Mouse (Mus musculus) limb, embryonic 15.5 days (tissue): ENCODE measurements at regions not wholly inside any gene's neighbourhood (a gene's known extent, or its start where the extent isn't known, plus 50 kb on each side); places are given as distances from the start of the nearest gene placed in this dataset.

Experiments
- ATAC-seq: fragments of 200-750 bp; cut with Nextera tagmentation; 2 replicates; pipeline ENCODE4 v1.8.0; 2017; ENCODE audit warnings: low read depth, moderate TSS enrichment; ENCODE audit not compliant: insufficient number of reproducible peaks, low FRiP score, low TSS enrichment
- H3K27ac ChIP-seq: fragments of 300-500 bp; sonication (generic); 2 replicates; pipeline ENCODE4 v1.5.1; 2015; ENCODE audit warnings: moderate library complexity, mild to moderate bottlenecking, inconsistent platforms
- H3K27me3 ChIP-seq: fragments of 300-500 bp; sonication (generic); 2 replicates; pipeline ENCODE4 v1.6.1; 2015; ENCODE audit warnings: inconsistent platforms
- H3K36me3 ChIP-seq: fragments of 300-500 bp; sonication (generic); 2 replicates; pipeline ENCODE4 v1.6.1; 2015; ENCODE audit warnings: inconsistent platforms
- H3K4me1 ChIP-seq: fragments of 300-500 bp; sonication (generic); 2 replicates; pipeline ENCODE4 v1.6.1; 2015; ENCODE audit warnings: inconsistent platforms
- H3K4me2 ChIP-seq: fragments of 300-500 bp; sonication (generic); 2 replicates; pipeline ENCODE4 v1.6.1; 2015; ENCODE audit warnings: mild to moderate bottlenecking, inconsistent platforms
- H3K4me3 ChIP-seq: fragments of 300-500 bp; sonication (generic); 2 replicates; pipeline ENCODE4 v1.5.1; 2015; ENCODE audit warnings: mild to moderate bottlenecking, inconsistent platforms
- H3K9ac ChIP-seq: fragments of 300-500 bp; sonication (generic); 2 replicates; pipeline ENCODE4 v1.6.1; 2015; ENCODE audit warnings: inconsistent platforms
- H3K9me3 ChIP-seq: fragments of 300-500 bp; sonication (generic); 2 replicates; pipeline ENCODE4 v1.6.1; 2016; ENCODE audit warnings: inconsistent platforms
- WGBS: fragments of 180-500 bp; shearing (Covaris S2); methylation state at CpG from one replicate; pipeline ENCODE4 v1.1.7; 2015; 5-methylcytosine and 5-hydroxymethylcytosine counted together

- Histone ChIP-seq H3K36me3 (no peaks in the 10 kb centered on the region), H3K4me1 (no peaks in the 10 kb centered on the region), H3K4me2 (no peak overlapping the region), H3K9me3 (no peaks in the 10 kb centered on the region), H3K27ac (no peak overlapping the region), H3K9ac (no peak overlapping the region), H3K27me3 (no peaks in the 10 kb centered on the region), H3K4me3 (no peak overlapping the region)
- ATAC-seq: no peak
- 74% methylated on average over 6 of the region's 6 CpGs for WGBS
Measured at GRCm38 (mm10) chr1:47448737-47449489, 556.3 kb upstream of the Slc39a10 start.

DNA sequence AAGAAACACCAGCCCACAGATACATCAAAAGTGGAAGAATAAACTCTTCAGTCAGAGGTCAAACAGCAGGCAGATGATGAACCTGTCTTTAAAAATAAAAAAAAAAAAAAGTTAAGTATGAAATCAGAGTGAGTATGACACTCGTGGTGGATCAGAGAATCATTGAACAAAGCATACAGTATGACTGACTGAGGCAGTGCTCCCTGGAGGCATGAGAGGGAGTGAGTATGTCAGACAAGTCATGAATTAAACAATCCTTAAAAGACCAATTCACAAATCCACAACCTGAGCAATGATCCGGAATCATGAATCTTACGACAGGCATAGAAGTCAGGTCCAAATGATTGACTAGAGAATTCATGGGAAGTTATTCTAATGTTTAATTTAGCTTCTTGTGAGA is 555.4 kb upstream of the Slc39a10 start:
- H3K36me3 ChIP-seq: no peaks in the 10 kb centered on the region
- 80% methylated on average over 3 of the region's 3 CpGs for WGBS
- H3K4me1 ChIP-seq: no peaks in the 10 kb centered on the region
- no peak overlapping the region for H3K27ac ChIP-seq
- H3K9me3 ChIP-seq: no peaks in the 10 kb centered on the region
- no peak overlapping the region for H3K4me2 ChIP-seq
- ATAC-seq: no peak
- no peaks in the 10 kb centered on the region for H3K27me3 ChIP-seq
- H3K9ac ChIP-seq: no peak overlapping the region
- no peak overlapping the region for H3K4me3 ChIP-seq

DNA sequence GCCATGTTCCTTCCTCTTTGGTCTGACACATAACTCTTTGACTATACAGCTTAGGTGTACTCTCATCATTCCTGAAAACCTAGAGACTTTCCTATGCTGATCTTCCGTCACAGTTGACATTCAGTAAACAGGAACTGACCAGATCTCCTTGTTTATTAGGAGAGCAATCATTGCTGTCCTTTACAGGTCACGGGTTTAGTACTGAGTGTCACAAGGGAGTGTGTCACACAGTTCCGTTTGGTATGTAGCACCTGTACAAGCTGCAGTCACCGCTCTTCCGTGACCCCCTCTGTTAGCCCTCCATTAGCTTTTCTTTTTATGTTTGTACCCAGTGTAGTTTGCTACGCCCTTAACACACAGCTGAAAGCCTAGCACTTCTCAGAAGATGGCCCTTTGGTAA is 553.4 kb upstream of the Slc39a10 start:
- H3K27ac ChIP-seq: no peak overlapping the region
- no peak for ATAC-seq
- no peaks in the 10 kb centered on the region for H3K4me1 ChIP-seq
- no peak overlapping the region for H3K4me2 ChIP-seq
- no peak overlapping the region for H3K4me3 ChIP-seq
- no peaks in the 10 kb centered on the region for H3K9me3 ChIP-seq
- H3K27me3 ChIP-seq: no peaks in the 10 kb centered on the region
- H3K36me3 ChIP-seq: no peaks in the 10 kb centered on the region
- WGBS: 32% methylated on average over 6 of the region's 6 CpGs
- H3K9ac ChIP-seq: no peak overlapping the region

DNA sequence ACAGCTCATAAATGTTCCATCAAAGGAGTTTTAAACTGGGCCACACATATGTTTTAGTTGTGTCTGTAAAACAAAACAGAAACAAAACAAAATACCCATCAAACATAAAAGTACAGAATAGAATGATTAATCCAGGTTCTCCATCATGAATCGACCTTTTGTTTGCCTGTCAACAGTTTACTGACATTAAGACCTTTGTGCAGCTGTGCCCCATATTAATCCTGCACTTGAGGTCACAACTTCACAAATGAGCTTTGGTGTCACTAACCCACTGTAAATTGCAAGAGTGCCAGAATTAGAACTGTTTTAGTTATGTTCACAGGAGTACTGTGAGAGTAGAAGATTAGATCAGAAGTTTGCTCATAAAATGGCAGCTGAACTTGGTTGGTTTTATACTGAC is 540.2 kb upstream of the Slc39a10 start:
- no peak overlapping the region for H3K4me3 ChIP-seq
- H3K9ac ChIP-seq: no peak overlapping the region
- no peak overlapping the region for H3K27ac ChIP-seq
- 22% methylated on average over 1 of the region's 1 CpGs for WGBS
- H3K36me3 ChIP-seq: no peaks in the 10 kb centered on the region
- no peaks in the 10 kb centered on the region for H3K4me1 ChIP-seq
- no peaks in the 10 kb centered on the region for H3K27me3 ChIP-seq
- no peak overlapping the region for H3K4me2 ChIP-seq
- no peaks in the 10 kb centered on the region for H3K9me3 ChIP-seq
- ATAC-seq: no peak

DNA sequence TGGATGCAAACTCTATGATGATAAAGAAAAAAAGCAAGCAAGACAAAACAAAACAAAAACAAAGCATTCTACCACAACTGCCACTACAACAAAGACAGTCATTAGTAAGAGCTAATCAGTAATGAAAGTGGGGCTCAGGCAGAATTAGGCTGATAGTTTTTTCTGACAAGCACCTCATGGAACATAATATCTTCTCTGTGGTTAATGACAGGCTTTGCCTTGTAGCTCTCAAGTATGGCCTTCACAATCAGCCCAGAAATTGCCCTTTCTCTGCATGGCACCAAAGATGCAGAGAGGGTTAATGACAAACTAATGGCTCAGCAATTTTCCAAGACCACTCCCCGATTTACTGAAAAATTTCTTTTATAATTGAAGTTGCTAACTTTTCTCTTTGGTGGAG is 512.5 kb upstream of the Slc39a10 start:
- WGBS: 61% methylated on average over 1 of the region's 1 CpGs
- no peaks in the 10 kb centered on the region for H3K9me3 ChIP-seq
- no peaks in the 10 kb centered on the region for H3K36me3 ChIP-seq
- H3K9ac ChIP-seq: no peak overlapping the region
- ATAC-seq: no peak
- no peak overlapping the region for H3K4me2 ChIP-seq
- no peaks in the 10 kb centered on the region for H3K4me1 ChIP-seq
- no peak overlapping the region for H3K27ac ChIP-seq
- H3K27me3 ChIP-seq: no peaks in the 10 kb centered on the region
- no peak overlapping the region for H3K4me3 ChIP-seq

DNA sequence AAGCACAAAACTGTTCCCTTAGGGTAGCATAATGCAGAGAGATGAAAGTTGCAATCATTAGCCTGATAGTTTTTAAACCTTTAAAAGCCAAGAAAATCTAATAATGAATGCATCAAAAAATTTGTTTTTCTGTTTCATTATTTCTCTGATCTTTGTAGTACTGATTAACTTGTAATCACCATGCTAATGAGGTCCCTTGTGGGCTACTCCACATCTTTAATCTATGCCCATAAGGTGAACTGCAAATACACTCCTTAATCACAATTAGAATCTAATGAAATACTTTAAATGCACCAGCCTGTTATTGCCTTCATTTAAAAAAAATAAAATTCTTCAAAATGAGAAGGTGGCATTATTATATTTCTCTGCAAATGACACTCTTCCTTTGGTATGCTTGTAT is 493.9 kb upstream of the Slc39a10 start:
- Histone ChIP-seq H3K27ac (no peak overlapping the region), H3K4me1 (no peaks in the 10 kb centered on the region), H3K9ac (no peak overlapping the region), H3K4me3 (no peak overlapping the region), H3K27me3 (no peaks in the 10 kb centered on the region), H3K4me2 (no peak overlapping the region), H3K9me3 (no peaks in the 10 kb centered on the region), H3K36me3 (no peaks in the 10 kb centered on the region)
- ATAC-seq: no peak

- 7% methylated on average over 1 of the region's 1 CpGs for WGBS
- H3K4me1 ChIP-seq: no peaks in the 10 kb centered on the region
- no peak overlapping the region for H3K4me3 ChIP-seq
- no peaks in the 10 kb centered on the region for H3K36me3 ChIP-seq
- no peak for ATAC-seq
- no peak overlapping the region for H3K4me2 ChIP-seq
- no peaks in the 10 kb centered on the region for H3K27me3 ChIP-seq
- H3K27ac ChIP-seq: no peak overlapping the region
- no peaks in the 10 kb centered on the region for H3K9me3 ChIP-seq
- H3K9ac ChIP-seq: no peak overlapping the region
Measured at GRCm38 (mm10) chr1:47378795-47379194, 486.1 kb upstream of the Slc39a10 start.

DNA sequence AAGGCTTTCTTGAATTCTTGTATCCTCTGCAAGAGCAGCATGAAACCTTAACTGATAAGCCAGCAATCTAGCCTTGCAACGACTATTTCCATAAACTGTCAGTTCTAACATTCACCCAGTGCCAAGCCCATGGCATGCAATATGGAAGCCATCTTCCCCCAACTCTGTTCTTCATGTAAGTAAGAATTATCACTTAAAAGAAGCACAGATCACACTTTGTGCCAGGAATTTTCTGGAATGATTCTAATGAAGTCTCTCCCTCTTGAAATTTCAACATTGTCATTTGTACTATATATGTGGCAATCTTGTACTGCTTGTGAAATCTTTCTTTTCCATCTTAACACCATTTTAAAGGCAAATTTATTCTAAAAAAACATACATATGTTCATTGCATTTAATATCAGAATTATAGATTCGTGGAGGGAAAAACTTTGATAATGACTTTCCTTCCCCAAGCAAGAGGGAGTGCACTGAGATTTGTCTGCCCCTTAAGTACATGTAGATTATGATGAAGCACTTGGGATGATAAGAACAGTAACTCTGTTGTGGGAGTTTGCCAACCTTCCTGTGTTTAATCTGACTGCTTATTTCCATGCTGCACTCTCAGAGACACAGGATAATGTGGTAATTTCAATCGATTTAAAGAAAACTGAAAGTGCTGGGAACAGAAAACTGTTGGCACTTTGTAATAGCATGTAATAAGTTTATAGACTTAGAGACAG is 447.2 kb upstream of the Slc39a10 start:
- no peaks in the 10 kb centered on the region for H3K36me3 ChIP-seq
- 80% methylated on average over 3 of the region's 3 CpGs for WGBS
- no peak for ATAC-seq

DNA sequence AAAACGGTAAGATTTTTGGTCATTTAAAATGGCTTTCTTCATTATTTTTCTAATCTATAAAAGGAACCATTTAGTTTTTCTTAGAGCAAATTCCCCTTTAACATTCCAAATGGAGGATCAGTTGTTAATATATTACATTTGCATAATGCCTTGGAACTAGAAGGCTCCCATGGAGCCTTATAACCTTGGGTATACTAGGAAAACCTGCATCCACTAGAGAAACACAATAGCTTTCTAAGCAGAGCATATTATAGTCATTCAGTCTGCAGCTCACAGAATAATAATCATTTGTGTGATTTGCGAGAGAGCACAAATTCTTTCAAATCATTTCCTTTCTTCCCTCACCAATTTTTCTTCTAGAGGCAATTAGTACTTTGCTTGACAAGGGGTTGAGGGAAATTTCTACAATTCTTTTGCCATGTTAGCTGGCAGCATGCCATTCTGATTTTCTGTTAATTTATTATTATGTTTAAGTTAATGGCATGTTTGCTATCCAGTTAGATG is 418.0 kb upstream of the Slc39a10 start:
- Histone ChIP-seq H3K4me3 (no peak overlapping the region), H3K4me2 (no peak overlapping the region), H3K36me3 (no peaks in the 10 kb centered on the region), H3K4me1 (no peaks in the 10 kb centered on the region), H3K27me3 (no peaks in the 10 kb centered on the region), H3K27ac (no peak overlapping the region), H3K9me3 (no peaks in the 10 kb centered on the region), H3K9ac (no peak overlapping the region)
- no peak for ATAC-seq
- 76% methylated on average over 2 of the region's 2 CpGs for WGBS

More for the DNA sequence above, 447.2 kb upstream of the Slc39a10 start:
- no peaks in the 10 kb centered on the region for H3K27me3 ChIP-seq
- H3K9ac ChIP-seq: no peak overlapping the region
- no peak overlapping the region for H3K27ac ChIP-seq
- H3K4me2 ChIP-seq: no peak overlapping the region
- no peak overlapping the region for H3K4me3 ChIP-seq
- no peaks in the 10 kb centered on the region for H3K9me3 ChIP-seq
- H3K4me1 ChIP-seq: no peaks in the 10 kb centered on the region

- no peak overlapping the region for H3K4me2 ChIP-seq
- no peak for ATAC-seq
- no peak overlapping the region for H3K4me3 ChIP-seq
Measured at GRCm38 (mm10) chr1:47306961-47307360, 414.3 kb upstream of the Slc39a10 start.

GRCm38 (mm10) chr1:47299311-47299710 is 406.7 kb upstream of the Slc39a10 start:
- H3K9me3 ChIP-seq: no peaks in the 10 kb centered on the region
- ATAC-seq: no peak
- H3K9ac ChIP-seq: no peak overlapping the region

More at GRCm38 (mm10) chr1:47306961-47307360, 414.3 kb upstream of the Slc39a10 start:
- H3K9me3 ChIP-seq: no peaks in the 10 kb centered on the region
- H3K27me3 ChIP-seq: no peaks in the 10 kb centered on the region
- no peaks in the 10 kb centered on the region for H3K36me3 ChIP-seq
- no peak overlapping the region for H3K27ac ChIP-seq
- H3K9ac ChIP-seq: no peak overlapping the region
- H3K4me1 ChIP-seq: no peaks in the 10 kb centered on the region

GRCm38 (mm10) chr1:47285639-47286038 is 393.0 kb upstream of the Slc39a10 start:
- Histone ChIP-seq H3K9ac (no peak overlapping the region), H3K4me2 (no peak overlapping the region), H3K4me1 (no peaks in the 10 kb centered on the region), H3K36me3 (no peaks in the 10 kb centered on the region), H3K27ac (no peak overlapping the region), H3K27me3 (no peaks in the 10 kb centered on the region), H3K9me3 (no peaks in the 10 kb centered on the region), H3K4me3 (no peak overlapping the region)
- 81% methylated on average over 1 of the region's 1 CpGs for WGBS
- no peak for ATAC-seq

More at GRCm38 (mm10) chr1:47299311-47299710, 406.7 kb upstream of the Slc39a10 start:
- no peaks in the 10 kb centered on the region for H3K27me3 ChIP-seq
- no peak overlapping the region for H3K4me2 ChIP-seq
- H3K4me1 ChIP-seq: no peaks in the 10 kb centered on the region
- H3K27ac ChIP-seq: no peak overlapping the region
- WGBS: 87% methylated on average over 1 of the region's 1 CpGs
- no peak overlapping the region for H3K4me3 ChIP-seq
- H3K36me3 ChIP-seq: no peaks in the 10 kb centered on the region
